Mouse (Mus musculus) liver, adult 2 months (tissue): ENCODE results near the gene Plcb4.
A peak's percentile ranks its signal among the peaks of the same experiment; 100 is the strongest.

Experiments
- CTCF ChIP-seq: fragments of 200-500 bp; IDR thresholded peaks from 2 replicates; pipeline ENCODE4 v1.5.1; 2011; ENCODE audit warnings: low read depth, low read length, control low read depth
- POLR2A ChIP-seq: fragments of 200-500 bp; IDR thresholded peaks from 2 replicates; pipeline ENCODE4 v1.6.1; 2011; ENCODE audit warnings: low read length, control low read depth; ENCODE audit not compliant: insufficient read depth; ENCODE audit errors: extremely low read depth

DNA sequence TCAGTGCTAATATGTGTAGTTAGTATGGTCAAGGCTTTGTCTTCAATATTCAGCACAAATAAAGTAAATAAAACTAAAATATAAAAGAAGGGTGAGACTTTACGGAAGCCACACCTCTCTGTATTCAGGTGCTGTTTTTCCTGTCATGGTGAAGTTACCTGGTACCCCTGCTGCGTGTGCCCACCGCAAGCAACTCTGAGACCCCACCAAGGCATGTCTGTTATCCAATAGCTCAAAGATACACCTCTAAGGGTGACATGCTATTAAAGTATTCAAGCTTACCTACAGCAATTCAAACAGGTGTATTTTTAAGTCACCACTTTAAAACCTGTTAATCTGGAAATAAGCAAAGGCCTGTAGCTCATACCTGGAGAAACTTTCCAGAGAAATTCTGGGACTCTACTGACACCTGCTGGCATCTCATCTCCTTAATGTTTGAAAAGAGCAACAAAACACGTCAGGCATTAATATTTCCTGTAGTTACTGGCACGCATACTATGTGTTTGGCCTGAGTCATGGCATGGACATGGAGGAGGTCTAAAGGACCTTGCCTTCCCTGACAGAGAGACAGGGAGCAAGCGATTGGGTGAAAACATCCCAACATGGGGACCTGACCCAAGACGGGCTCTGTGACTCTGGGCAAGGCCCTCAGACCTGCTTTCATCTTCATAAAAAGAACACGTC is 268.0 kb downstream of the Plcb4 start:
- TF ChIP-seq CTCF (peak; percentile 35; the same call in 1 of the 2 replicates), POLR2A (no peak)
